Mouse (Mus musculus) urinary bladder, postnatal 14 days (tissue): ENCODE measurements around the gene Abce1.

Experiments
- DNase-seq: peaks from one replicate; pipeline ENCODE4 v3.0.0; 2021; ENCODE audit warnings: low spot score

Gene Abce1

GRCm38 (mm10) chr8:79639586-79640451 lies 71.7 kb downstream of the Abce1 start, which contains the start of gene Otud4:
Gene Otud4 (plus strand): TSS chr8:79639618.
- DNase-seq: peak; percentile 41

GRCm38 (mm10) chr8:79638707-79639549 lies 72.6 kb downstream of the Abce1 start:
- peak; percentile 98 for DNase-seq

DNA sequence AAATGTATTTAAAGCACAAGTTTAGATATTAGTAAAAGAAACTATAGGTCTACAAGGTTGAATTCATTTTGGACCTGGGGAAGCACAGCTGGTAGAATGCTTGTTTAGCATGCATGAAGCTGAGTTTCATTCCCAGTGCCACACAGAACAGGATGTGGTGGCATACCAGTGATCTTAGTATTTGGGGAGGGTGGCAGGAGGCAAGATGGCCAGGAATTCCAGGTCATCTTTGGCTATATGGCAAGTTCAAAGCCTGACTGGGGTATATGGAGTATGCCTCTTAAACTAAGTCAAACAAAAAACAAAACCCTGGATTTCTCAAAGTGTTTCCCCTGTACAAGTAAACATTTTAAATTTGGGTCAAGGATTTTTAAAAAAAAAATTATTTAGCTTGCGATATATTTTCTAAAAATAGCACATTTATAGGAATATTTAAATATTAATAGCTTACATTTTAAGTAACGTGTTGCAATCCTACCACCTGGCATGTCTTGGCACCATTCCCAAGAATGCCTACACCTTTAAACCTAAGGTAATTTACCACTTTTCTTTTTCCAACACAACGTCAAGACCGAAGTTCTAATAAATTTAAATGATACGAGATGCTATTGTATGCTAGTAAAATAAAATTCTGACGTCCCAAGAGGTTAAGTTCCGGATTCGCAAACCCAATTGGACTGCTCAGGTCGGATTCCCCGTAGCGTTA lies 73.4 kb downstream of the Abce1 start:
- no peak for DNase-seq

DNA sequence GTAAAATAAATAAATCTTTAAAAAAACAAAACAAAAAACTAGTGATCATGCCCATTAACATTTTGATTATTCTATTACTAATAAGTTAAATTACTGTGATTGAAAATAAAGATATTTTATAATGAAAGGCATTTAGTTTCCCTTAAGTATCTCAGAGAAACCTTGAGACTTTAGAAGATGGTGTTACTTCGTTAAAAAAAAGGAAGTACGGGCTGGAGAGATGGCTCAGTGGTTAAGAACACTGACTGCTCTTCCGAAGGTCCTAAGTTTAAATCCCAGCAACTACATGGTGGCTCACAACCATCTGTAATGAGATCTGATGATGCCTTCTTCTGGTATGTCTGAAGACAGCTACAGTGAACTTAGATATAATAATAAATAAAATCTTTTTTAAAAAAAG lies 74.3 kb downstream of the Abce1 start:
- DNase-seq: no peak

DNA sequence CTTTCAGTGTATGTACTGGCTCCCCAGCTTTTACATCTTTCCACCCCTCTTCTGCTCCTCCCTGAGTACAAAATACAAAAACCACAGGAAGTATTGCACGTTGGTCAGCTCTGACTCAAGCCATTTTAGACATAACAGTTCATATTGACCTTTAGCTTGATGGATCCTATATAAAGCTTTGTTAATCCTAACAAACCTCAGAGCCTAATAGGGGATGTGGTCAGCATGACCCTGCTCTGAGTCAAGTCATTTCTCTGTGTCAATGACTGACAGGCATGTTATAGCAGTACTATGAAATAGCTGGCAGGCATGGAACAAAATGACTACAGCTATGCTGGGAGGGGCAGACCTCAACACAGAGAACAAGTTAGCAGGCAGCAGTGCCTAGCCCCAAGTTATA lies 75.4 kb downstream of the Abce1 start:
- no peak for DNase-seq

DNA sequence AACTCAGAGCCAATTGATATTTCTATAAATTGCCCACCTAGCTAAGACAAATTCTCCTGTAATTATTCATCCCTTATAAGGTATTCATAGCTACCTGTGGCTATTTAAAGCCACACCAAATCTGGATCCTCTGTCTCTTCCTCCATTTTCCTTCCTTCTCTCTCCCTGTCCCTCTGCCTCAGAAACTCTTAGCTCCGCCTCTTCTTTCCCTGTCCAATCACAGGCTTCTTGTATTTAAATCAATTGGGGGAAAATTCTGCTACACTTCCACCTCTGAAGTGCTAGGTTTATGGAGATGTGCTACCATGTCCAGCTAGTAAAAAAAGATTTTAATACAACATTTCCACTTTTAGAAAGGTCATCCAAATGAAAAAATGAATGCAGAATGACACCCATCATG lies 76.0 kb downstream of the Abce1 start:
- no peak for DNase-seq
